Mouse (Mus musculus): Measurements from ENCODE around the gene Ola1.

DNA sequence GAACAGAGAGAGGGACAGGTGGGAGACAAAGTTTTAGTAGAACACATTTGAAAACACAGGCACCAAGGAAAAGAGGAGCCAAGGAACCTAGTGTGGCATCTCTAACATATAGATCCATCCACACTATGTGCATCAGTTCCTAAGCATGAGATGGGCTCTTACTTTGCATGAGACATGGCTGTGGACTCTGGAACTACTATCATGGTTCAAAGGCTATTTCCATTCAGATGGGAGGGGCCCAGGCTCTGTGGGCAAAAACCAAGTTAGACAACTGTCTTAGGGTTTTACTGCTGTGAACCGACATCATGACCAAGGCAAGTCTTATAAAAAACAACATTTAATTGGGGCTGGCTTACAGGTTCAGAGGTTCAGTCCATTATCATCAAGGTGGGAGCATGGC is 160.4 kb downstream of the Ola1 start:
- TF ChIP-seq POLR2A (IDR thresholded peaks at IDR 0.05; ENCODE audit: borderline replicate concordance, extremely low read depth, low read depth, low read length): no peak
- TF ChIP-seq CTCF (IDR thresholded peaks at IDR 0.05; ENCODE audit: insufficient read depth, low read length): no peak
